Mouse (Mus musculus) limb, embryonic 14.5 days (tissue): ENCODE measurements around the gene Agrn. TPM values are rescaled to one million over a fixed set of nuclear protein-coding genes. Genes with fewer than 3 reads are reported as not detected.
A peak's percentile ranks its signal among the peaks of the same experiment; 100 is the strongest.

Experiments used
- ATAC-seq: fragments of 200-750 bp; cut with Nextera tagmentation; 2 replicates; pipeline ENCODE4 v1.8.0; 2017; ENCODE audit warnings: low read depth, moderate number of reproducible peaks, moderate TSS enrichment; ENCODE audit not compliant: low FRiP score
- DNase-seq: peaks from one replicate; pipeline ENCODE4 v3.0.0-alpha.2; 2015; ENCODE audit warnings: low spot score
- H3K27ac ChIP-seq: fragments of 300-500 bp; sonication (generic); replicated peaks from 2 replicates; pipeline ENCODE4 v1.5.1; 2014; ENCODE audit warnings: low read depth, mild to moderate bottlenecking, low read length, moderate library complexity, mixed read lengths
- H3K27me3 ChIP-seq: fragments of 300-500 bp; sonication (generic); 2 replicates; pipeline ENCODE4 v1.6.1; 2014; ENCODE audit warnings: low read length, mixed read lengths; ENCODE audit not compliant: control insufficient read depth, insufficient read depth
- H3K36me3 ChIP-seq: fragments of 300-500 bp; sonication (generic); 2 replicates; pipeline ENCODE4 v1.6.1; 2014; ENCODE audit warnings: mild to moderate bottlenecking, low read length, moderate library complexity, mixed read lengths; ENCODE audit not compliant: control insufficient read depth, insufficient read depth
- H3K4me1 ChIP-seq: fragments of 300-500 bp; sonication (generic); 2 replicates; pipeline ENCODE4 v1.6.1; 2014; ENCODE audit warnings: antibody characterized with exemption, low read length, mixed read lengths; ENCODE audit not compliant: control insufficient read depth, insufficient read depth
- H3K4me2 ChIP-seq: fragments of 300-500 bp; sonication (generic); replicated peaks from 2 replicates; pipeline ENCODE4 v1.6.1; 2014; ENCODE audit warnings: low read depth, mild to moderate bottlenecking, low read length, moderate library complexity; ENCODE audit not compliant: severe bottlenecking
- H3K4me3 ChIP-seq: fragments of 300-500 bp; sonication (generic); replicated peaks from 2 replicates; pipeline ENCODE4 v1.5.1; 2014; ENCODE audit warnings: low read length
- H3K9ac ChIP-seq: fragments of 300-500 bp; sonication (generic); 2 replicates; pipeline ENCODE4 v1.6.1; 2014; ENCODE audit warnings: mild to moderate bottlenecking, low read depth, low read length, moderate library complexity; ENCODE audit not compliant: severe bottlenecking
- H3K9me3 ChIP-seq: fragments of 300-500 bp; sonication (generic); 2 replicates; pipeline ENCODE4 v1.6.1; 2016; ENCODE audit warnings: low read length; ENCODE audit not compliant: control insufficient read depth
- POLR2A ChIP-seq: fragments of 200-500 bp; IDR thresholded peaks from 2 replicates; pipeline ENCODE4 v1.8.0; 2012; ENCODE audit warnings: inconsistent platforms, mild to moderate bottlenecking, moderate library complexity, borderline replicate concordance; ENCODE audit not compliant: insufficient read depth, insufficient read length; ENCODE audit errors: extremely low read depth
- whole genome bisulfite sequencing: fragments of 180-500 bp; shearing (Covaris S2); extraction: QIAGEN DNeasy Blood & Tissue Kit; methylation state at CpG from one replicate; pipeline ENCODE4 v1.1.7; 2014; 5-methylcytosine and 5-hydroxymethylcytosine counted together
- polyA plus RNA-seq, 2 experiments: library from polyadenylated mRNA; depleted of rRNA in 1 of 2; stranded (reverse) in 1 of 2; unstranded in 1 of 2; fragments of >200 nt; fragmentation: Nextera tagmentation in 1 of 2; extraction: Ambion mirVana in 1 of 2; gene quantifications; 2 replicates each; pipeline versions ENCODE4 v1.2.1 to v1.2.3; 2012 to 2014

Agrn gene
- polyA plus RNA-seq (2012; rRNA removed): 264 and 342 TPM in 2 replicates
- 78.5 and 92.2 TPM in 2 replicates for polyA plus RNA-seq (2014; fragmentation: Nextera tagmentation; extraction: Ambion mirVana)

DNA sequence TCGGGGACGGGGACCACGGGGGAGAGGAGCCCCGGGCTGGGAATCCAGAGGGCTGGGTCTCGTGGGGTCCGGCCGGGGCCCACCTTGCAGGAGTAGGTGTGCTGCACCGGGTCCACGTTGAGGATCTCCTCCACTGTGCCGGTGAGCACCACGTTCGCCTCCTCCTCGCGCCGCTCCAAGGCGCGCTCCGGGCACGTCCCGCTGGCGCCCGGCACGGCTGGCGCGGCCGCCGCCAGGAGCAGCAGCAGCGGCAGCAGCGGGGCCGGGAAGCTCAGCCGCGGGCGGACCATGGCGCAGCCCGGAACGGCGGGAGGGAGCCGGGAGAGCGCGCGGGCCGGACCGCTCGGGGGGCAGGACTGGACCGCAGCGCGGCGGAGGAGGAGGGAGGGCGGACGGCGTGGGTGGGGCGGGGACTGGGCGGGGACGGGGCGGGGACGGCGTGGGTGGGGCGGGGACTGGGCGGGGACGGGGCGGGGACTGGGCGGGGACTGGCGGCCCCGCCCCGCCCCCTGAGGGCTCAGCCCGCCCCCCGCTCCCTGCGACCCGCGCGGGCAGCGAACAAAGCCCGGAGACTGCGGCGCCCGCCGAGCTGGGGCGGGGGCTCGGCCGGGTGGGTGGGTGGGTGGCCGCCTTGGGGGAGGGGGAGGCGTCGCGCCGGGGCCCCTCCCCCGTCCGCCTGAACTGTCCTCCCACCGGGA lies at the start of gene Agrn:
Gene Agrn (minus strand): TSS at position 358 of the 698 bp plus-strand sequence.
- Histone ChIP-seq H3K9me3 (no peaks in the 10 kb centered on the region), H3K4me3 (peak within 1 kb of the TSS; percentile 95), H3K27ac (peak within 1 kb of the TSS; percentile 81), H3K4me2 (peak within 1 kb of the TSS; percentile 84), H3K36me3 (peaks cover 25% of the 10 kb centered on the region), H3K9ac (peak within 1 kb of the TSS; percentile 74), H3K4me1 (peaks cover 25% of the 10 kb centered on the region), H3K27me3 (peaks cover under 1% of the 10 kb centered on the region; the same call in 1 of the 2 replicates)
- 3% methylated on average over 16 of the region's 88 CpGs for WGBS
- DNase-seq (no peak), ATAC-seq (peak; percentile 85)
- 0 out of 2 replicates have a peak, but pooled peaks have one; percentile 15 for TF ChIP-seq POLR2A

DNA sequence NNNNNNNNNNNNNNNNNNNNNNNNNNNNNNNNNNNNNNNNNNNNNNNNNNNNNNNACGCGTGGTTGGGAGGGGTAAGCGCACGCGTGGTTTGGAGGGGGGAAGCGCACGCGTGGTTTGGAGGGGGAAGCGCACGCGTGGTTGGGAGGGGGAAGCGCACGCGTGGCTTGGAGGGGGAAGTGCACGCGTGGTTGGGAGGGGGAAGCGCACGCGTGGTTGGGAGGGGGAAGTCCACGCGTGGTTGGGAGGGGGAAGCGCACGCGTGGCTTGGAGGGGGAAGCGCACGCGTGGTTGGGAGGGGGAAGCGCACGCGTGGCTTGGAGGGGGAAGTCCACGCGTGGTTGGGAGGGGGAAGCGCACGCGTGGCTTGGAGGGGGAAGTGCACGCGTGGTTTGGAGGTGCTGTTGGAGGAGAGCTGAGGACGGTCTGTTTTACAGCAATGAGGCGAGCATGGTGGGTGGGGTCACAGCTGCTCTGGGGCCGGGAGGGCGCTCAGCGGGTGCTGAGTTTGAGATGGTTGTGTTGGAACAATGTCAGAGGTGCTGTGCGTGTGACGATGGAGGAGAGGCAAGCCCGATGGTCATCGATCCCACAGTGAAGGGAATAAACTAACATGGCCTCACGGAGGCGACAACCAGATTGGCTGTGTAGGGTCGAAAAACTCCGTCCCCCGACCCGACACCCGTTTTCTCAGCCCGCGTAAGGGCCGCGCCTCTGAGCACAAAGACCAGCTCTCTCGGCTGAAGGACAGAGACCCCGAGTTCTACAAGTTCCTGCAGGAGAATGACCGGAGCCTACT lies 39.6 kb upstream of the Agrn start:
- peaks cover 60% of the 10 kb centered on the region for H3K36me3 ChIP-seq
- peak overlapping the region; percentile 86 for H3K4me3 ChIP-seq
- 29% methylated on average over 55 of the region's 60 CpGs for WGBS
- H3K4me2 ChIP-seq: peak overlapping the region; percentile 88
- no peak overlapping the region; the same call in 1 of the 2 replicates for H3K27ac ChIP-seq
- peak overlapping the region; percentile 61 for H3K9ac ChIP-seq
- TF ChIP-seq POLR2A: no peak
- no peaks in the 10 kb centered on the region for H3K27me3 ChIP-seq
- DNase-seq (no peak), ATAC-seq (no peak)
- no peaks in the 10 kb centered on the region for H3K9me3 ChIP-seq
- peaks cover 11% of the 10 kb centered on the region for H3K4me1 ChIP-seq

DNA sequence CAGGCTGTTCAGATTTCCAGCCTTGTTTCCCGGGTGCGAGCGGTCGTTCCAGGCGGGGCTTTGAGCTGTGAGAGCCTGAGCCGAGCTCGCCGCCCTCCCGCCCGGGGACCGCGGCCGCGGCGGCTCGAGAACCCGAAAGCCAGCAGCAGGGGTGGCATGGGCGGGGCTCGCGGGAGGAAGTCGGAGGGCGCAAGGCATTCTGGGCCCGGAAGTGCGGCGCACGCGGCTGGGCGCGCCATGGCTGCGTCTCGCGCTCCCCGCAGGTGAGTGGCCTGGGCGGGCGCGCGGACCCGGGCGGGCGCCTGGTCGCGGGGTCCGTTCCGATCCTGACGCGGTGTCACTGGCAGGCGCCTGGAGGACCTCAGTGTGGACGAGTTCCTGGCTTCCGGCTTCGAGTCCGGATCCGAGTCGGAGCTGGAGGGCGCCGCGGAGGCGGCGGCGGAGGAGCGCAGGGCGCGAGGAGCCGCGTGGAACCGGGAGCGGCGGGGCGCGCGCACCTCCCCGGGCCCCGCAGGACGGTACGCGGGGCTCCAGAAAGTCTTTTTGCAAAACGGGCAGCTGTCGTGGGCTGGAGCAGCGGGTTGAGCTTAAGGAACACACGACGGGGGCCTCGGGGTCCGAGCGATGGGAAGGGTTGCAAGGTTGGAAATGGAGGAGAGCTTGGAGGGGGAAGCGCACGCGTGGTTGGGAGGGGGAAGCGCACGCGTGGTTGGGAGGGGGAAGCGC lies 38.7 kb upstream of the Agrn start, which contains the start of gene Noc2l:
Gene Noc2l (plus strand): TSS at position 203 of the 726 bp plus-strand sequence.
- 0 out of 2 replicates have a peak, but pooled peaks have one; percentile 51 for TF ChIP-seq POLR2A
- Histone ChIP-seq H3K27ac (peak within 1 kb of the TSS; percentile 86), H3K9ac (peak within 1 kb of the TSS; percentile 72), H3K27me3 (no peaks in the 10 kb centered on the region), H3K9me3 (no peaks in the 10 kb centered on the region), H3K36me3 (peaks cover 60% of the 10 kb centered on the region), H3K4me1 (peaks cover 11% of the 10 kb centered on the region), H3K4me2 (peak within 1 kb of the TSS; percentile 88), H3K4me3 (peak within 1 kb of the TSS; percentile 86)
- DNase-seq (peak; percentile 89), ATAC-seq (peak; percentile 91)
- WGBS: under 1% methylated on average over 82 of the region's 90 CpGs

DNA sequence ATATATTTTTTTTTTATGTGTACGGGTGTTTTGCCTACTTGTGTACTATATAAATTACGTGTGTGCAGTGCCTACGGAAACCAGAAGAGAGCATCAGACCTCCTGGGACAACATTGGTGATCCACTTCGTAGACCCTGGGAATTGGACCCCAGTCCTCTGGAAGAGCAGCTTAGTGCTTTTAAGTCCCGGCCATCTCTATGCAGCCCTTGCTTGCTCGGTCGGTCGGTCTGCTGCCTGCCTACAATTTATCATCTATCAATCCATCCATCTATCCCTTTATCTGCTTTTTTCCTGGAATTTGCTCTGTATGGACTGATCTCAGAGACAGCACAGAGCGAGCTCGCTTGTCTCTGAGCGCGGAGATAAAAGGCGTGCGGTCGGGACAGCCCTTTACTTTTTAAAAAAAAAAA lies 38.1 kb upstream of the Agrn start:
- Histone ChIP-seq H3K27me3 (no peaks in the 10 kb centered on the region), H3K9me3 (no peaks in the 10 kb centered on the region), H3K27ac (no peak overlapping the region), H3K9ac (peak overlapping the region; percentile 61), H3K36me3 (peaks cover 60% of the 10 kb centered on the region), H3K4me3 (peak overlapping the region; percentile 86), H3K4me1 (peaks cover 11% of the 10 kb centered on the region), H3K4me2 (peak overlapping the region; percentile 88)
- TF ChIP-seq POLR2A: no peak
- WGBS: 1% methylated on average over 15 of the region's 15 CpGs
- ATAC-seq: peak; percentile 13
- DNase-seq: peak; percentile 42
